Mouse (Mus musculus) sigmoid colon, adult 10 weeks (tissue): ENCODE measurements around the gene Chn2. TPM values are rescaled to one million over a fixed set of nuclear protein-coding genes. Genes with fewer than 3 reads are reported as not detected.

Experiments
- polyA plus RNA-seq: library from polyadenylated mRNA; stranded (reverse); fragments of 350-450 nt; fragmentation: Illumina TruSeq; extraction: RNeasy Lipid Tissue Mini Kit (QIAGEN cat#74804); gene quantifications from one replicate; pipeline ENCODE4 v1.2.3, GENCODE M21; 2014; ENCODE audit warnings: low read depth, low replicate concordance

Gene Chn2
- polyA plus RNA-seq: 13.8 TPM

DNA sequence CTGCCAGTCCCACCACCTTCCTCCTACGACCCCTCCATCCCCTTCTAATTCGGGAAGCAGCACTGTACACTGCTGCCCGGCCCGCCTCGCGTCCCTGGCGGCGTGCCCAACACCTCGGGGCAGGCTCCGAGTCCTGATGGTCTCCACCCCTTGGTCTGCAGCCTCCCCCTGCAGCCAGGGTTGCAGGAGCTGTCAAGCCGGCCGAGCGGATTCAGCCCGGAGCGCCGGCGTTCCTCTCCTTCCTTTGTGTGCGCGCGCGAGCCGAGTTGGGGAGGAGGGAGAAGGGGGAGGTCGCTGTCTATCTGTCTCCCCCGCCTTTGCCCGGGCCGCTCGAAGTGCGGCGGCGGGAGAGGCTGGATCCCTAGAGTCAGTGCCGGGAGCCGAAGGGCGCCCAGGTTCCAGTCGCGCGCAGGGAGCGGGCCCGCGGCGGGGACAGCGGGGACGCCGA, at the start of gene Chn2:
Gene Chn2 (plus strand): TSS at position 198 of the 448 bp plus-strand sequence.

DNA sequence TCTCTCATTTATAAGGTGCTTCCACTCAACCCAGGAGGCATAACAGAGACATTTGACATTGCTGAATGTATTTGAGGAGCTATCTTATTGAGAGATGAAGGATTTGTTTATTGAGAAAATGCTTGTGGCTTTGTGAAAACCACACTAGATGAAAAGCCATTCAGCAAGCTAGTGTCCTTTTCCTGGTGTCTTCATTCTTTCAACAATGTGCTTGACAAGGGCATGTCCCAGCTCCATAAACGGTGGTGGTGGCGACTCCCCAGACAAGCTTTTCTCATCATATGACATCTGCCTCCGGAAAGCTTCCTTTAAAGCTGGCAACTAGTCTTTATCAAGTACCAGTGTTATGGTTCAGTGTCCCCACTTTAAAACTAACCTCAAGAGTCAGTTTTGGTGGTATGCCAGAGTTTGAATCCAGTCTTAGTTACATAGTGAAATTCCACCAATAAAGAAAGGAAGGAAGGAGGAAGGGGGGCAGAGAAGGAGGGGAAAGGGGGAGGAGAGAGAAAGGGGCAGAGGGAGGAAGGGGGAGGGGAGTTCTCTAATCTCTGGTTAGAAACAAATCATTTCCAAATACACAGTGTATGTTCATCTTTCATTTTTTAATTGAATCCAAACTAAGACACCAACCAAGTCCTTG, 286.0 kb downstream of the Chn2 start, which contains the start of gene Prr15:
Gene Prr15 (plus strand): TSS at position 590 of the 640 bp plus-strand sequence.

Other genes starting within 250 kb of the Chn2 start
- 4.3 TPM for gene Tril, start 218.7 kb upstream of the Chn2 start, polyA plus RNA-seq
- gene Cpvl, start 60.9 kb upstream of the Chn2 start, polyA plus RNA-seq: not detected